Mouse (Mus musculus): ENCODE data around the gene Snap25.

The Snap25 gene

GRCm38 (mm10) chr2:136713299-136713758 is at the start of gene Snap25:
Snap25 (plus strand) TSS chr2:136713453.
- no peak for DNase-seq (ENCODE audit: low spot score in 2 of 2)

GRCm38 (mm10) chr2:136666951-136667350 is 46.3 kb upstream of the Snap25 start:
- DNase-seq (ENCODE audit: low spot score in 2 of 2) = no peak

- DNase-seq (ENCODE audit: low spot score in 2 of 2) = no peak
These were observed 44.1 kb upstream of the Snap25 start for GRCm38 (mm10) chr2:136669183-136669582.

- DNase-seq (ENCODE audit: low spot score in 2 of 2) = no peak
These were observed 43.6 kb upstream of the Snap25 start for GRCm38 (mm10) chr2:136669665-136670064.

- no peak for DNase-seq (ENCODE audit: low spot score in 2 of 2)
These were observed 42.5 kb upstream of the Snap25 start for GRCm38 (mm10) chr2:136670539-136671271.

GRCm38 (mm10) chr2:136674077-136674757 is 39.0 kb upstream of the Snap25 start:
- DNase-seq (ENCODE audit: low spot score in 2 of 2) = no peak

- no peak for DNase-seq (ENCODE audit: low spot score in 2 of 2)
These were observed 37.1 kb upstream of the Snap25 start for GRCm38 (mm10) chr2:136676196-136676595.

GRCm38 (mm10) chr2:136676918-136677445 is 36.3 kb upstream of the Snap25 start:
- DNase-seq (ENCODE audit: low spot score in 2 of 2) = no peak

GRCm38 (mm10) chr2:136678321-136679161 is 34.7 kb upstream of the Snap25 start:
- DNase-seq (ENCODE audit: low spot score in 2 of 2) = peak; percentile 79 to 86

GRCm38 (mm10) chr2:136679280-136680221 is 33.7 kb upstream of the Snap25 start:
- DNase-seq (ENCODE audit: low spot score in 2 of 2) = peak; percentile 55 to 83

GRCm38 (mm10) chr2:136682146-136682860 is 30.9 kb upstream of the Snap25 start:
- peak; percentile 51 to 78 for DNase-seq (ENCODE audit: low spot score in 2 of 2)

GRCm38 (mm10) chr2:136686195-136686594 is 27.1 kb upstream of the Snap25 start:
- DNase-seq (ENCODE audit: low spot score in 2 of 2) = no peak

GRCm38 (mm10) chr2:136687316-136687715 is 25.9 kb upstream of the Snap25 start:
- no peak for DNase-seq (ENCODE audit: low spot score in 2 of 2)

- DNase-seq (ENCODE audit: low spot score in 2 of 2) = no peak
These were observed 23.8 kb upstream of the Snap25 start for GRCm38 (mm10) chr2:136689476-136689875.

GRCm38 (mm10) chr2:136691681-136692080 is 21.6 kb upstream of the Snap25 start:
- no peak for DNase-seq (ENCODE audit: low spot score in 2 of 2)

GRCm38 (mm10) chr2:136699429-136700227 is 13.6 kb upstream of the Snap25 start:
- DNase-seq (ENCODE audit: low spot score in 2 of 2) = no peak

GRCm38 (mm10) chr2:136703376-136703775 is 9.9 kb upstream of the Snap25 start:
- DNase-seq (ENCODE audit: low spot score in 2 of 2) = no peak

GRCm38 (mm10) chr2:136711155-136711554 is 2.1 kb upstream of the Snap25 start:
- no peak for DNase-seq (ENCODE audit: low spot score in 2 of 2)

- DNase-seq (ENCODE audit: low spot score in 2 of 2) = peak; percentile 42 to 50
These were observed 1.4 kb upstream of the Snap25 start for GRCm38 (mm10) chr2:136711746-136712440.

Data from urinary bladder, postnatal 36 days (tissue).